Mouse (Mus musculus) testis, adult 2 months (tissue): ENCODE data around the gene Nlrp9a. TPM values are rescaled to one million over a fixed set of nuclear protein-coding genes. Genes with fewer than 3 reads are reported as not detected.
"Not testable (repeated sequence)": the region's sequence is repeated elsewhere in the genome, so short reads cannot be mapped to it uniquely, and the experiment has no call there.

Experiments
- H3K27ac ChIP-seq: fragments of 200-500 bp; 2 replicates; pipeline ENCODE4 v1.5.1; 2012; ENCODE audit warnings: low read depth, low read length; ENCODE audit not compliant: control insufficient read depth, insufficient read depth
- H3K27me3 ChIP-seq: fragments of 200-500 bp; 2 replicates; pipeline ENCODE4 v1.6.1; 2012; ENCODE audit warnings: mild to moderate bottlenecking, low read length, moderate library complexity; ENCODE audit not compliant: control insufficient read depth, insufficient read depth
- H3K36me3 ChIP-seq: fragments of 200-500 bp; 2 replicates; pipeline ENCODE4 v1.6.1; 2012; ENCODE audit warnings: mild to moderate bottlenecking, low read length; ENCODE audit not compliant: control insufficient read depth, insufficient read depth
- H3K4me1 ChIP-seq: fragments of 200-500 bp; 2 replicates; pipeline ENCODE4 v1.6.1; 2012; ENCODE audit warnings: low read length; ENCODE audit not compliant: control insufficient read depth, insufficient read depth
- H3K4me3 ChIP-seq: fragments of 200-500 bp; 2 replicates; pipeline ENCODE4 v1.5.1; 2012; ENCODE audit warnings: low read depth, mild to moderate bottlenecking, low read length, moderate library complexity, mixed read lengths; ENCODE audit not compliant: control insufficient read depth
- CTCF ChIP-seq: fragments of 200-500 bp; IDR thresholded peaks from 2 replicates; pipeline ENCODE4 v1.5.1; 2012; ENCODE audit warnings: low read depth, mild to moderate bottlenecking, inconsistent platforms, low read length, moderate library complexity; ENCODE audit not compliant: control insufficient read depth, insufficient read depth, insufficient replicate concordance
- POLR2A ChIP-seq: fragments of 200-500 bp; IDR thresholded peaks from 2 replicates; pipeline ENCODE4 v1.6.1; 2012; ENCODE audit warnings: low read depth, mild to moderate bottlenecking, inconsistent platforms, low read length, moderate library complexity; ENCODE audit not compliant: control insufficient read depth
- polyA plus RNA-seq: library from polyadenylated mRNA; depleted of rRNA; stranded (reverse); fragments of >200 nt; gene quantifications from 2 replicates; pipeline ENCODE4 v1.2.3, GENCODE M21; 2012; rRNA removed

The Nlrp9a gene
- polyA plus RNA-seq, result not detected in 2 replicates

DNA sequence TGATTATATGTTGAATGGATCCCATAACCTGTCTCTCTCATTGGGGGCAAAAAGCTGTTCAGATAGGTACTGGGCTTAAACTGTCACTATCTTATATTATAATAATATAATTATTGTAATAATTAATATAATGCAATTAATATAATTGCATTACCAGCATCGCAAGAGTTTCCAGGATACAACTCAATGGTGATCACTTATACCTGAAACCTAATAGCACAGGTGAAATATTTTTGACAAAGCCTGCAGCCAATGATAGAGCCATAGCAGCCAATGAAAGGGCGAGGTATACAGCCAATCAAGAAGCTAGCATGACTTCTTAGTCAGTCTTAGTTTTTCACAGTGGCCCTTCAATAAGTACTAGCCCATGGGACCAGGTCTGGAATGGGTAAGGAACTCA is at the start of gene Nlrp9a:
Nlrp9a (plus strand) TSS at position 301 of the 400 bp plus-strand sequence.
- not testable (repeated sequence) for H3K4me1 ChIP-seq, H3K36me3 ChIP-seq, H3K27me3 ChIP-seq, H3K4me3 ChIP-seq, H3K27ac ChIP-seq

DNA sequence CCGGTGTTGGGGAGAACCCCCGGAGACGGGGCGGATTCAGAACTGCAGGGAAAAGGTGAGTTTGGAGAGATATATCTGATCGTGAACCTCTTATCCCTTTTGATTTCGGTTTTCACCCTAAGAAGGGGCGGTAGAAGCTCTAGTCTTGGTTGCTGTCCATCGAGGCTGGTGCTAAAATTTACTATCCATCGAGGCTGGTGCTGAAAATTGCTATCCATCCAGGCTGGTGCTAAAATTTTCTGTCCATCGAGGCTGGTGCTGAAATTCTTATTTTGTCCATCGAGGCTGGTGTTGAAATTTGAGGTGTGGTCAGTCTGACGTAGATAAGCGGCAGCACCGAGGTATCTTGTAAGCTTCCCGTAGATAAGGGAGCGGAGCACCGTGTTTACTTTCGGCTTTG is 45.3 kb upstream of the Nlrp9a start:
- not testable (repeated sequence) for H3K4me3 ChIP-seq, H3K36me3 ChIP-seq, H3K4me1 ChIP-seq, H3K27ac ChIP-seq, H3K27me3 ChIP-seq

GRCm38 (mm10) chr7:26589077-26589476 is 54.3 kb downstream of the Nlrp9a start:
- Histone ChIP-seq H3K27me3 (no peaks in the 10 kb centered on the region), H3K36me3 (no peaks in the 10 kb centered on the region), H3K27ac (no peak overlapping the region), H3K4me3 (no peak overlapping the region), H3K4me1 (no peaks in the 10 kb centered on the region)
- TF ChIP-seq POLR2A, result no peak
- no peak for TF ChIP-seq CTCF

- TF ChIP-seq CTCF (no peak), POLR2A (no peak)
- Histone ChIP-seq H3K4me3 (no peak overlapping the region), H3K36me3 (no peaks in the 10 kb centered on the region), H3K4me1 (no peaks in the 10 kb centered on the region), H3K27ac (no peak overlapping the region), H3K27me3 (no peaks in the 10 kb centered on the region)
These were observed 55.0 kb downstream of the Nlrp9a start for GRCm38 (mm10) chr7:26589774-26590173.

- H3K4me3 ChIP-seq, H3K4me1 ChIP-seq, H3K36me3 ChIP-seq, H3K27ac ChIP-seq, H3K27me3 ChIP-seq: not testable (repeated sequence)
These were observed 83.5 kb downstream of the Nlrp9a start, which contains the start of gene Vmn1r185 for GRCm38 (mm10) chr7:26618364-26618763. TSS of gene Vmn1r185 (minus strand) at chr7:26618464.

Other genes starting within 250 kb of the Nlrp9a start
- not detected in 2 replicates for gene Cyp2a4, start 227.9 kb upstream of the Nlrp9a start, polyA plus RNA-seq
- gene Nlrp9c, start 131.3 kb upstream of the Nlrp9a start, polyA plus RNA-seq, result not detected in 2 replicates
- gene Nlrp4a, start 99.9 kb upstream of the Nlrp9a start, polyA plus RNA-seq, result 0.02 TPM in 1 of 2 replicates, not detected in the other
- 0.04 and 0.09 TPM in 2 replicates for gene Vmn1r185, start 83.4 kb downstream of the Nlrp9a start, polyA plus RNA-seq
- 0.22 and 0.34 TPM in 2 replicates for gene Cyp2b23, start 151.4 kb downstream of the Nlrp9a start, polyA plus RNA-seq
- 1.3 and 1.5 TPM in 2 replicates for gene Cyp2b19, start 222.1 kb downstream of the Nlrp9a start, polyA plus RNA-seq